Mouse (Mus musculus) limb, embryonic 10.5 days (tissue): ENCODE measurements around the gene Ctbs. TPM values are rescaled to one million over a fixed set of nuclear protein-coding genes. Genes with fewer than 3 reads are reported as not detected.
A peak's percentile ranks its signal among the peaks of the same experiment; 100 is the strongest.

Experiments used
- DNase-seq: peaks from one replicate; pipeline ENCODE4 v3.0.0-alpha.2; 2017; ENCODE audit warnings: low spot score
- H3K27ac ChIP-seq: fragments of 300-500 bp; sonication (generic); 2 replicates; pipeline ENCODE4 v1.5.1; 2016; ENCODE audit warnings: mild to moderate bottlenecking
- H3K27me3 ChIP-seq: fragments of 300-500 bp; sonication (generic); 2 replicates; pipeline ENCODE4 v1.6.1; 2016; ENCODE audit warnings: low read depth, mild to moderate bottlenecking; ENCODE audit not compliant: poor library complexity, severe bottlenecking
- H3K36me3 ChIP-seq: fragments of 300-500 bp; sonication (generic); 2 replicates; pipeline ENCODE4 v1.6.1; 2016; ENCODE audit warnings: mild to moderate bottlenecking, moderate library complexity
- H3K4me1 ChIP-seq: fragments of 300-500 bp; sonication (generic); 2 replicates; pipeline ENCODE4 v1.6.1; 2016
- H3K4me3 ChIP-seq: fragments of 300-500 bp; sonication (generic); 2 replicates; pipeline ENCODE4 v1.5.1; 2016; ENCODE audit warnings: mild to moderate bottlenecking, moderate library complexity
- H3K9me3 ChIP-seq: fragments of 300-500 bp; sonication (generic); replicated peaks from 2 replicates; pipeline ENCODE4 v1.6.1; 2016; ENCODE audit warnings: mild to moderate bottlenecking
- WGBS: fragments of 180-500 bp; shearing (Covaris S2); methylation state at CpG from one replicate; pipeline ENCODE4 v1.1.7; 2016; 5-methylcytosine and 5-hydroxymethylcytosine counted together
- polyA plus RNA-seq: library from polyadenylated mRNA; unstranded; fragments of >200 nt; fragmentation: Nextera tagmentation; extraction: Ambion mirVana; gene quantifications from 2 replicates; pipeline ENCODE4 v1.2.1, GENCODE M21; 2016

Gene Ctbs
- polyA plus RNA-seq: 3.3 and 4.7 TPM in 2 replicates

DNA sequence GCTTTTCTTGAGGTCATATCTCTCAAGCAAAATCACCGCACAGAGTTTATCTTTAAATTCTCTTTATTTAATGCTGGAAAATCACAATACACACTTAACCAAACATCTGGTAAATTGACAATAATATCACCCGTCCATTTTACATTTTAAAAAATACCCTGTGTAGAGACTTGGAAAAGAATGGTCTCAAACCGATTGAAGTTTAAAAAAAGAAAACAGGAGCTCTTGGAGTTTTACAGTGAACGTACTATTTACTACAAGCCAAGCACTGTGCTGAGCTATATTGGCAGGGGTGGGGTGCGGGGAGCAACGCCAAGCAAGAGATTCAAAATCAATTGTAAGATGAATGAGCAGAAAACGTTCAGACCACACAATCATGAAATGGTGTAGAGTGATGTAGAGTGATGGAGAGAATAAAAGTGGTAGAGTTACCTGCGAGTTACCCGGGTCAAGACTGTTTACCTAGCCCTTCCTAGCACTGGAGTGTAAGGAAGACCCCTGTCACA is at the start of gene Ctbs:
Ctbs (plus strand) TSS at position 51 of the 506 bp plus-strand sequence.
- H3K4me1 ChIP-seq: peaks cover 18% of the 10 kb centered on the region
- no peak for DNase-seq
- H3K4me3 ChIP-seq: peak within 1 kb of the TSS; percentile 67
- no peaks in the 10 kb centered on the region for H3K27me3 ChIP-seq
- H3K36me3 ChIP-seq: 0 out of 2 replicates have a peak, but pooled peaks cover 2% of the 10 kb centered on the region
- H3K9me3 ChIP-seq: no peaks in the 10 kb centered on the region
- 63% methylated on average over 9 of the region's 9 CpGs for WGBS
- H3K27ac ChIP-seq: peak within 1 kb of the TSS; percentile 90

DNA sequence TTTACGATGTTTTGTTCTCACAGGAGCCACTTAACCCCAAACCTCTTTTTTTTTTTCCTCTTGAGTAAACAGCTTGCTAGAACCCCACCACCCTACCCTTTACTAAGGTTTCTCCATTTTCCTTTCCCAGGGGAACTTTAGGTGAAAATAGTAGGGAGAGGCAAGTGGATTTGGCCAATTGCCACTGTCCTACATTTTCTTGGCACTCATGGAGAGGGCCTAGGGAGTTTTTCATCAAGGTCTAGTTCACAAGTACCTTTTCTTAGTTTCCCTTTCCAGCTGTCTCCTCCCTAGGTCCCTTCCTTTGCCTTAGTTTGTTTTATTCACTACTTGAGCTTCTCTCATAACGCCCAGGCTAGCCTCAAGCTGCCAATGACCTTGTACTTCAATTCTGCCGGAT is 45.8 kb upstream of the Ctbs start:
- Histone ChIP-seq H3K4me1 (peaks cover 32% of the 10 kb centered on the region), H3K9me3 (no peaks in the 10 kb centered on the region), H3K4me3 (peak overlapping the region; percentile 94), H3K36me3 (no peaks in the 10 kb centered on the region), H3K27me3 (no peaks in the 10 kb centered on the region), H3K27ac (peak overlapping the region; percentile 94)
- WGBS: 43% methylated on average over 3 of the region's 3 CpGs
- DNase-seq: no peak

DNA sequence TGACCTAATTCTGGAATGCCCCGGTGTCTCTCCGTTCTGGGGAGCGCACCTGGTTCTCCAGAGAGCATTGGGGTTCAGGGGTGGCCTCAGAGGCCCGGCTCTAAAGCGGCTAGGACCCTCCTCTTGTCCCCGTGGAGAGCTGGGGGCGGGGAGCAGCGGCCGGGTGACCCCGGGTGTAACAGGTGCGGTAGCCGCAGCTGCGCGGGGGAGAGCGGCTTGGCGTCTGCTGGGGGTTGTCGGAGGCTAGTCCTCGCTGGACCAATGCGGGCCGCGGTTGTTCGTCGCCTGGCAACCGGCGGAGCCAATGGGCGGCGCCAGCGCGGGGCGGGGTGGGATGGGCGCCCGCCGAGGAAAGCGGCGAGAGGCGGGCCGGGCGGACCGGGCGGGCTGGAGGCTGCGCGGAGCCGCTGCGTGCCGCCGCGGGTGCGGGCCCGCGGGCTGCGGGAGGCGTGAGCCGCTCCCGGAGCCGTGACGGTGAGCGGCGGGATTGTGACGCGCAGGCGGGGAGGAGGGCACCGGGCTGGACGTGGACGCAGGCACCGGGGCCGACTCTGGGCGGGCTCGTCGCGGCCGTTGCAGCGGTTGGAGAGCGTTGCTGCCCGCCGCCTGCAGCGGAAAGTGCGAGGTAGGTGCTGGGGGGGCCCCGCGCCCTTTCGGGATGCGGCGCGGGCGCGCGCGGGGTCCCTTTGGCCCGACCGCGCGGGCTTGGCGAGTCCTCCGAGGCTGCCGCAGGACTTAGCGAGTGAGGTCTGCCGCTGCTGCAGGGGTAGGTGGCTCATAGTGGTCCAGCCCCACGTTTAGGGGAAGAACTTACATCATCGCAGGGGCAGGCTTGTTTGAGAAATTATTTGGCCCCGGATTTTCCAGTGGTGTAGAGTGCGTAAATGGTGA is 45.0 kb upstream of the Ctbs start, which contains the start of gene Ssx2ip:
Ssx2ip (plus strand) TSS at position 332 of the 891 bp plus-strand sequence.
- WGBS: under 1% methylated on average over 100 of the region's 100 CpGs
- peak; percentile 100 for DNase-seq
- Histone ChIP-seq H3K27ac (peak within 1 kb of the TSS; percentile 94), H3K4me3 (peak within 1 kb of the TSS; percentile 94), H3K36me3 (no peaks in the 10 kb centered on the region), H3K9me3 (no peaks in the 10 kb centered on the region), H3K4me1 (peaks cover 32% of the 10 kb centered on the region), H3K27me3 (no peaks in the 10 kb centered on the region)

DNA sequence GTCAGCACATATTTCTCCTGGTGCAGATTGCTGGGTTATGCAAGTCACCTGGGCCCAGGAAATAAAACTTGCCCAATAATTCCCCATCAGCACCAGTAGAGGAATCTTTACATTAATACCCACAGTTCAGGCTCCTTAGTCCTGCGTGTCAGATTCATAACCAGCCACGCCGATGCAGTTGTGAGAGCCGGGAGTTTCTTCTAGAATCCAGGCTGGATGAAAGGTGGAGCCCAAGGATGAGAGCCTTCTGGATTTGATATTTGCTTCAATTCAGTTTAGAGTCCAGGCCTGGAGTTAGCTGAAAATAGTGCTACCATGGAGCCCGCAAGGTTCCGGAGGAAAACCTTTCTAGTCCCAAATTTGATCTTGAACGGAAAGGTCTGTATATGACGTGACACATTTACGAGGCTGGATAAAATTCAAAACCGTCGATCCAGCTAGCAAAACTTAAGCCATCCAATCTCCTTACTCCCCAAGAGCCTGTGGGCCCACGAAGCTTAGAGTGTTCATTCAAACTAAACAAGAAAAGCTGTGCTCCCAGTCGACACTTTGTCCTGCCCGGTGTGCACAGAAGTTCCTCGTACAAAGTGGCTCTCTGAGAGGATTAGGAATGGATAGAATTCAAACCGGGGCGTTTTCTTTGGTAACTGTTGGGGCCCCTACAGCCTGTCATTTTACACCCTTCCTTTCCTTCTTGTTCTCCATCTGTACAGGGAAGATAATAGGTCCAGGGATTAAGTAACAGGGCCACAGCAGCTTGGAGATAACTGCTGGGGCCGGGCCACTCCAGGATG is 44.2 kb upstream of the Ctbs start:
- no peak for DNase-seq
- H3K9me3 ChIP-seq: no peaks in the 10 kb centered on the region
- WGBS: 48% methylated on average over 18 of the region's 18 CpGs
- peak overlapping the region; percentile 94 for H3K27ac ChIP-seq
- no peaks in the 10 kb centered on the region for H3K36me3 ChIP-seq
- H3K4me3 ChIP-seq: peak overlapping the region; percentile 94
- H3K4me1 ChIP-seq: peaks cover 32% of the 10 kb centered on the region
- H3K27me3 ChIP-seq: no peaks in the 10 kb centered on the region

DNA sequence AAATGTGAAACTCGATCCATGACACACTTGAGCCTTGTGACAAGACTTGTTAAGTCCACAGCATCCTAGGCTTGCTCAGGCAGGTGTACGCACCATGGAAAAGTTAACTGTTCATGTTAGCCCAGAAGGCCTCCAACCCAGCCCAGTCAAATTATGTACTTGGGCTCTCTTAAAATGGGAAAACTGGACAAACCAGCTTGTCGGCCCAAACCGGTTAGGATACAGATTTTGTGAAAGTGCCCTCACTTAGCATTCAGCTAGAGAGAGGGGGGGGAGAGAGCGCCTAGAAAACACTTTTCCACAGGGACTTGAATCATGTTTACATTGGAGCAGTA is 43.6 kb upstream of the Ctbs start:
- Histone ChIP-seq H3K27me3 (no peaks in the 10 kb centered on the region), H3K4me3 (peak overlapping the region; percentile 94), H3K9me3 (no peaks in the 10 kb centered on the region), H3K27ac (no peak overlapping the region), H3K4me1 (peaks cover 32% of the 10 kb centered on the region), H3K36me3 (no peaks in the 10 kb centered on the region)
- DNase-seq: peak; percentile 35
- whole genome bisulfite sequencing: 64% methylated on average over 5 of the region's 5 CpGs

DNA sequence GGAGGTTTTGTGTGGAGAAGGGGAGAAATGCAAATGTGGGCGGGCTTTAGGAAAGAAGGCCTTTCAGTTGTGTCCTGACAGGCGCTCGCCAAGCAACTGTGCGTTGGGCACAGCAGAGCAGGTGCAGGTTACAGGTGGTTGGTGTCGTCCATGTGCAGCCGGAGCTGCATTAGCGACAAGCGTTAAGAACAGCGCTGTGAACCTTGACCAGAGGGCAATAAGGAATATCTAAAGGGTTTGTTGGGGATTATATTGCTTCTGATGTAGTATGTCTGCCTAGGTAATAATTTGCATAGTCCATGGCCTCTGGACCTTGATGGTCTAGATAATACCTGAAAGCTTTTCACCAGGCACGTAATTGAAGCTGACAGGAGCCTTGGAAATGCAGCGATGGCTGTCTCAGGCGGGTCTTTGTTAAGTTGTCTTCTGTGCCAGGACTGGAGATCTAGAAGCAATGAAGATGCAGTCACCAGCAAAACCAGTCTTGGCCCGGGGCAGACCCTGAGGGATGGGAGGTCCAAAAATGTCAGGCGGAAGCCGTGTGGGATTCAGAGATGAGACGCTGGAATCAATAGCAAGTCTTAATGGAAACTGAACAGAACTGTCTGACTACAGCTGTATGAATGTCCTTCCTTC is 42.4 kb upstream of the Ctbs start:
- DNase-seq: no peak
- Histone ChIP-seq H3K4me3 (no peak overlapping the region), H3K27ac (no peak overlapping the region), H3K36me3 (no peaks in the 10 kb centered on the region), H3K9me3 (no peaks in the 10 kb centered on the region), H3K4me1 (peaks cover 41% of the 10 kb centered on the region), H3K27me3 (no peaks in the 10 kb centered on the region)
- 89% methylated on average over 16 of the region's 16 CpGs for WGBS

DNA sequence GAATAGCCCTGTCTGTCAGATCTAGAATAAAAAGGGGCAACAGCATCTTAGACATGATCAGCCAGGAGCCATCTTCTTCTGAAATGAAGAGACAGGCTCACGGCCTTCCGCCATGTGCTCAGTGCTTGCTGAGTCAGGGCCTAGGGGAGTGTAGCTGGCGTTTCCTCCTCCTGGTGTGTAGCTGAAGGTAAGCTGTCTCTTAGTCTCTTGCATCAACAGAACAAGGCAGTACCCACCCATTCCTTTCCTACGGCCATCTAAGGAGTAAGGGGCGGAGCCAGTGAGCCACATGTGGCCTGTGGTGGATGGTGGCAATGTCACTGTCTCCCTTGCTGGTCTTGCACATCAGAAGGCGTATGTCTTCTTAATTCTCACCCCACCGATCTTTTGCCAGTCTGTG is 39.5 kb upstream of the Ctbs start:
- H3K4me1 ChIP-seq: peaks cover 32% of the 10 kb centered on the region
- H3K4me3 ChIP-seq: no peak overlapping the region
- H3K27me3 ChIP-seq: no peaks in the 10 kb centered on the region
- H3K36me3 ChIP-seq: no peaks in the 10 kb centered on the region
- 83% methylated on average over 7 of the region's 7 CpGs for WGBS
- DNase-seq: no peak
- no peak overlapping the region for H3K27ac ChIP-seq
- no peaks in the 10 kb centered on the region for H3K9me3 ChIP-seq

DNA sequence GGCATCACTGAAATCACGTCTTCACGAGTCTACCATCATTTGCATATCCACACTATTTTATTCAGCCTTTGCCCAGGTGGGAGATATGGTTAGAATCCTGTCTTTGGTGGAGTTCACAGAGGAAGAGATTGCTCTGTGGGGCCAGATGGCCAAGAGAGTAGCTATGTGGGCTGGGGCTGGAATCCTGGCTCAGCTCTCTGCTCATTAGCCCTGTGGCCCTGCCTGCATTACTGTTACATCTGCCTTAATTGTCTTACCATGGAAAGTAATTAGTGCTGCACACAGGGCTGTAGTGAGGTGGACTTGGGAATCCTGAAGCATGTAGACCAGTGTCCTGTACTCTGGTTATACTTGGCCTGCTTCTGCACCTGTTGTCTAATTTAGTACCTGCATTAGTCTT is 37.6 kb upstream of the Ctbs start:
- H3K27me3 ChIP-seq: no peaks in the 10 kb centered on the region
- 87% methylated on average over 2 of the region's 2 CpGs for WGBS
- DNase-seq: no peak
- no peak overlapping the region for H3K27ac ChIP-seq
- H3K4me3 ChIP-seq: no peak overlapping the region
- no peaks in the 10 kb centered on the region for H3K9me3 ChIP-seq
- H3K4me1 ChIP-seq: peaks cover 16% of the 10 kb centered on the region
- peaks cover under 1% of the 10 kb centered on the region; the same call in 1 of the 2 replicates for H3K36me3 ChIP-seq

DNA sequence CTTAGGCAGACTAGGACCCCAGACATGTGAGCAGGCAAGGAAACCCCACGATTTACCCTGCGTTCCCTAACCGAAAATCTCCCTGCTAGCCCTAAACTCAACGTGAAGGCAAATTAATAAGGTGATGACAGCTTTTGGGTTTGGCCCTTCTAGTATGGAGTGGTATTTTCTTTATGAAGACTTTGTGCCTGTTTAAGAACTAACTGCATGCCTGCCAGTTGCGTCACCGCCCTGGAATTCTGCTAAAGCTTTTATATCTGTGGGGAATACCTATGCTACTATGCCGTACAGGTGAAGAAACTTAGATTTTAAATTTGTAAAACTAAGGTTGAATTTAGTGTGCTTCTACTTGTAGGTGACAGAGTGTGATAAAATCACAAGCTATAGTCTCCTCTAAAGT is 37.1 kb upstream of the Ctbs start:
- no peak overlapping the region for H3K27ac ChIP-seq
- H3K9me3 ChIP-seq: no peaks in the 10 kb centered on the region
- WGBS: 90% methylated on average over 7 of the region's 7 CpGs
- H3K4me3 ChIP-seq: no peak overlapping the region
- H3K36me3 ChIP-seq: peaks cover 5% of the 10 kb centered on the region
- no peaks in the 10 kb centered on the region for H3K27me3 ChIP-seq
- peaks cover 12% of the 10 kb centered on the region; the same call in 1 of the 2 replicates for H3K4me1 ChIP-seq
- no peak for DNase-seq

DNA sequence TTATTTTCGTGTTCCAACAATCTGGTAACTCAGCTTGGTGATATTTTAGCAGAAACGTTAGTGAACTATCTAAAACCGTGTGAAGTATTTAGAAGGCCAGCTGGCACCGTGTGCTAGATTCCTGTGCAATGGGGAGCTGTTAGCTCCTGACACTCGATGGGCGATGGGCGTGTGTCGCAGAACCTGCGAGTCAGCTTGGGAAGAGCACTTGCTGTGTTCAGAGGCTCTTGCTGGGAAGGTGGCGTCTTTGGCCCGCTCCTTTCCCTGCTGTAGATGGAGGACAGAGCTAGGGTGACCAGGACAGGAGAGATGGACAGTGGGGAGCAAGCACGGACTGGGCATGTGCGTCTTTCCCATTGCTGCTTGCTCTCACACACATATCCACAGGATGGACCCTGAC is 36.6 kb upstream of the Ctbs start:
- H3K27me3 ChIP-seq: no peaks in the 10 kb centered on the region
- no peak overlapping the region for H3K27ac ChIP-seq
- no peak for DNase-seq
- 94% methylated on average over 13 of the region's 13 CpGs for WGBS
- H3K4me1 ChIP-seq: peaks cover 12% of the 10 kb centered on the region; the same call in 1 of the 2 replicates
- H3K4me3 ChIP-seq: no peak overlapping the region
- H3K36me3 ChIP-seq: peaks cover 9% of the 10 kb centered on the region
- no peaks in the 10 kb centered on the region for H3K9me3 ChIP-seq

DNA sequence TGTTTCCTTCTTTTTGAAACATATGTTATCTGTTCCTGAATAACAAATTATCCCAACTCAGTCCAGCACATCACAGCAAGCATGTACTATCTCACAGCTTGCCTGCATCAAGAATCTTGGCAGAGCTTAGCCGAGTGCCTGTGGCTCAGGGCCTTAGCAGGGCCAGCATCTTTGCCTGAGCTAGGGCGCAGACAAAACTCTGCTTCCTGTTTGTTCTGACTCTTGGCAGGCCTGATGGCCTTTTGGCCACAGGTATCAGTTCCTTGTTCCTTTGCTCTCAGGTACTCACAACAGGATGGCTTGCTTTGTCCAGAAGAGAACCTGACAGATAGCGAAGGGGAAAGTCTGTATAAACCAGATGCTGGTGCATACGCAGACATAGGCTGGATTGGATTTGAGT is 35.6 kb upstream of the Ctbs start:
- WGBS: 93% methylated on average over 4 of the region's 4 CpGs
- Histone ChIP-seq H3K36me3 (peaks cover 15% of the 10 kb centered on the region), H3K4me3 (no peak overlapping the region), H3K27ac (no peak overlapping the region), H3K4me1 (peaks cover 12% of the 10 kb centered on the region; the same call in 1 of the 2 replicates), H3K9me3 (no peaks in the 10 kb centered on the region), H3K27me3 (no peaks in the 10 kb centered on the region)
- DNase-seq: no peak

DNA sequence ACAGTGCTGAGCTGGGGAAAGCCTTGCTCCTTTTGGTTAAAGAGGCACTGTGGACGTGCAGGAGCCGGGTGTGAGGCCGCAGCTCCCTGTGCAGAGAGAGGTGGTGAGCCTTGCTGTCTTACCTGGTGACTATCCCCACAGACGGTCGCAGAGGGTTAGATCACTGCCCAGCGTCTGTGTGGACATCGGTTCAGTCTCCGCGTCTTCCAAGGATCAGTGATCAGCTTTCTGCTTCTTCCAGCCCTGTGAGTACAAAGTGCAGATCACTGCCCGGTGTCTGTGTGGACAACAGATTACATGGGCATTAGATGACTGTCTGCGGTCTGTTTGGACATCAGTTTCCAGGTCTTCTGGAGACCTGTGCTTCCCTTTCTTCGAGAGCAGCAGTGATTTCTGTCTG is 35.0 kb upstream of the Ctbs start:
- no peak overlapping the region for H3K27ac ChIP-seq

More for the DNA sequence above, 35.0 kb upstream of the Ctbs start:
- Histone ChIP-seq H3K9me3 (no peaks in the 10 kb centered on the region), H3K36me3 (peaks cover 20% of the 10 kb centered on the region), H3K27me3 (no peaks in the 10 kb centered on the region), H3K4me3 (no peak overlapping the region), H3K4me1 (peaks cover 12% of the 10 kb centered on the region; the same call in 1 of the 2 replicates)
- 92% methylated on average over 12 of the region's 12 CpGs for WGBS
- DNase-seq: no peak
